Mouse (Mus musculus) bone marrow, adult 2 months (tissue): ENCODE measurements at regions not wholly inside any gene's neighbourhood (a gene's known extent, or its start where the extent isn't known, plus 50 kb on each side); places are given as distances from the start of the nearest gene placed in this dataset.

Source experiments
- H3K27ac ChIP-seq: fragments of 200-500 bp; 2 replicates; pipeline ENCODE4 v1.5.1; 2012; ENCODE audit warnings: low read depth, mild to moderate bottlenecking, control low read depth, inconsistent platforms, low read length; ENCODE audit not compliant: control insufficient read depth, poor library complexity, insufficient read depth
- H3K4me1 ChIP-seq: fragments of 200-500 bp; 2 replicates; pipeline ENCODE4 v1.6.1; 2011; ENCODE audit warnings: low read length; ENCODE audit not compliant: control insufficient read depth, insufficient read depth
- H3K4me3 ChIP-seq: fragments of 200-500 bp; replicated peaks from 2 replicates; pipeline ENCODE3; 2011; ENCODE audit warnings: mild to moderate bottlenecking, low read depth, low read length, control low read depth; ENCODE audit not compliant: control insufficient read depth
- CTCF ChIP-seq: fragments of 200-500 bp; IDR thresholded peaks from 2 replicates; pipeline ENCODE4 v1.5.1; 2011; ENCODE audit warnings: low read length, control low read depth; ENCODE audit not compliant: control insufficient read depth, insufficient read depth
- POLR2A ChIP-seq: fragments of 200-500 bp; IDR thresholded peaks from 2 replicates; pipeline ENCODE4 v1.6.1; 2011; ENCODE audit warnings: low read depth, mild to moderate bottlenecking, control low read depth, low read length, borderline replicate concordance; ENCODE audit not compliant: control insufficient read depth
- WGBS: fragments of 180-500 bp; shearing (Covaris S2); methylation state at CpG from one replicate; pipeline ENCODE4 v1.1.7; 2018; 5-methylcytosine and 5-hydroxymethylcytosine counted together

DNA sequence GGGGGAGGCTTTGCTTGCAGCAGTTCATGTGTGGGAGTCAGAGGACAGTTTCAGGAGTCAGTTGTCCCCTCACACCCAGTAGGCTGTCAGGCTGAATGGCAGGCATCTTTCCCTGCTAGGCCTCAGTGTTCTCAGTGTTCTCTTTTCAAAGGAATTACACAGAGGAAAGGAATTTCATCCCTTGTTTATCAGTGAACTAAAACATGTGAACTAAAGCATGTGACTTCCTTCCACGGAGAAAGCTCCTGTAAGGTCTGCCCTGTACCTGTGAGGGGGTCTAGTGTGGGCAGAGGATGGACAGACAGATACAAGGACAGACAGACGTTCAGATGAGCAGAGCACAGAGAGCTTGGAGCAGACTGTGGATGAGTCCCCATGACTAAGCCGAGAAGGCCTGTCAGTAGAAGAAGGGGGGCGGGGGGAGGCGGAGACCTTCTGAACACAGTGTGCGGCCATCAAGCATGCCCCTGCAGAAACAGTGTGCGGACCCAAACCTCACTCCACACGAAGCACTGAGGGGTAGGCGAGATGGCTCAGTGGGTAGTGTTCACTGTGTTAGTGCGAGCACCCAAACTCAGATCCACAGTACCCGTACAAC, 111.1 kb upstream of the Tmem189 start:
- Histone ChIP-seq H3K4me3 (no peak overlapping the region), H3K27ac (no peak overlapping the region), H3K4me1 (peaks cover 9% of the 10 kb centered on the region)
- TF ChIP-seq CTCF (no peak), POLR2A (no peak)
- 74% methylated on average over 11 of the region's 11 CpGs for WGBS

DNA sequence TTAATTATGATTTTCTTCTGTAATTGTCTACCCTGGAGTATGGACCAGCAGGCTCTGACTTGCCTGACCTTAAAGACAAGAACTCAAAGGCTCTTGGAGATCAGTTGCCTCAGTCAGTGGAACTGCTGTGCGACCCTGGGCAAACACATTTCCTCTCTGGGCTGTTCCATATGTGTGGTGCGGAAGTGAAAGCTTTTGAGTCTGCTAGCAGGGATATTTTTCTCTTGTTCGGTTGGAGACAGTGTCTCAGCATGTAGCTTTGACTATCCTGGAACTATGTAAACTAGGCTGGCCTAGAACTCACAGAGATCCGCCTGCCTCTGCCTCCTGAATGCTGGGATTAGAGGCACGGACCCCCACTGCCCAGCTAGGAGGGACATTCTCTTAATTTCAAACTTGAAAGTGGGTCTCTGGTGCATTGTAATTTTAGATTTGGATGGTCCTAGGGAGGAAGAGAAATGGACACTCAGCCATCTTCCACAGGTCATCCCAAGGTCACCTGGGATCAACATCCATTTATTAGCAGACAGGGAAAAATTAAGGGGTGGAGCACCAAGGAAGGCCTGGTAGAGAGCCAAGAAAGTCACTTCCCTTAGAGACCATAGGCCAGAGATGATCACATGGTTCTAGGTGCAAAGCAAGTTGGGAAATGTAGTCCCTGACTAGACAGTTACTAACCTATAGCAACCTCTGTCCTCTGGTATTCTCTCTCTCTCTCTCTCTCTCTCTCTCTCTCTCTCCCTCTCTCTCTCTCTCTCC, 110.2 kb upstream of the Tmem189 start:
- H3K4me3 ChIP-seq = no peak overlapping the region
- WGBS = 72% methylated on average over 5 of the region's 5 CpGs
- H3K27ac ChIP-seq = no peak overlapping the region
- TF ChIP-seq POLR2A = no peak
- no peak for TF ChIP-seq CTCF
- H3K4me1 ChIP-seq = peaks cover 5% of the 10 kb centered on the region

DNA sequence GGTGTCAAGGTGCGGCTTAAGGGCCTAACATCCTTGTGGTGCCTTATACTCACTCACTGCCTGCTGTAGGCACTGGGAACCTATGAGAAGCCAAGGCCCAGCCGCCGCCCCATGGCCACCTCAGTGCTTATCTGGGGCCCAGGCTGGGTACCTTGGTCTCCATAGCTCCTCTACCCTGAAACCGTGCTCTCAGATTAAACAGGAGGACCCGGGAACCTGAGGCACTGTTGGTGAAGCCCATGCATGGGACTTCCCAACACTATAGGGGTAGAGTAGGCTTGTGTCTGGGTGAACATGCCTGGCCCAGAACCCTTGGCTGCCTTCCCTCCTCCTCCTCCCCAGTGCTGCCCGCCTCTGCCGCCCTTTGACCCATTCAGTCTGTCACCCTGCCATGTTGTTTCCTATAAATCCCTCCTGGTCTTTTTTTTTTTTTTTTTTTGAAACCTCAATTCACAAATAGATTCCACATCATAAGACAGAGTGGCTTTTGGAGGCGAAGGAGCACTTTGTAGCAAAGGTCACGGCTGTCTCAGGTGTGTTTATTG, 109.4 kb upstream of the Tmem189 start:
- Histone ChIP-seq H3K27ac (no peak overlapping the region), H3K4me3 (no peak overlapping the region), H3K4me1 (peaks cover 2% of the 10 kb centered on the region; the same call in 1 of the 2 replicates)
- 78% methylated on average over 9 of the region's 9 CpGs for WGBS
- TF ChIP-seq CTCF (no peak), POLR2A (no peak)

DNA sequence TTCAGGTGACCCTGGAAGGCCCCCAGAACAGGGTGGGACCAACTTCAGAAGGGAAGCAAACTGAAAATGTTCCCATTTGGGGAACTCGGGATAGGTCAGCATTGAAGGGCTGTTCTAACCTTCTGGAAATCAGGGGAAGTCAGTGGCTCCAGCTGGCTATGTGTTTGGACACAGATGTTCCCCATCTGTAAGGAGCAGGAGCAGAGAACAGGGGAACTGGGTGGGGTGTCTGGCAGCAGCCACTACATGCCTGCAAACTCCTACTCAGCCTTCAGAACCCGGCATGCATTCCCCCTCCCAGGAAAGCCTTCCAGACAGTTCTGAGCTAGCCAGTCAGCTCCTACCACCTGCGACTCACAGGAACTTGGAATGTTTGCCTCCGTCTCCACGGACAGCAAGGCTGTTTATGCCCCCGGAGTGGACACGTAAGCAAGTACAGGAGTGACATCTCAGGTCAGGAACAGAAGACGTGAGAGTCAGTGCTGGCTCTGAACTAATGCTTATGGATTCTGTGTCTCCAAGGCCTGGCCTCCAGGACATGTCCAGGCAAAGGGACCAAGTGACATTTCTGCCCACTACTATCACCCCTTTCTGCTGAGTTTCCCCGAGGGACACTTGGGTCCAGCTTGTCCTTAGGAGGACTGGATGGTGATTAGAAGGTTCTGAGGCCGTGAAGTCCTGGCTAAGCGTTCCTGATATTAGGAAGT, 108.6 kb upstream of the Tmem189 start:
- no peak overlapping the region for H3K4me3 ChIP-seq
- H3K27ac ChIP-seq = no peak overlapping the region
- TF ChIP-seq CTCF = no peak
- no peak for TF ChIP-seq POLR2A
- no peaks in the 10 kb centered on the region; the same call in 1 of the 2 replicates for H3K4me1 ChIP-seq
- 83% methylated on average over 11 of the region's 11 CpGs for WGBS

DNA sequence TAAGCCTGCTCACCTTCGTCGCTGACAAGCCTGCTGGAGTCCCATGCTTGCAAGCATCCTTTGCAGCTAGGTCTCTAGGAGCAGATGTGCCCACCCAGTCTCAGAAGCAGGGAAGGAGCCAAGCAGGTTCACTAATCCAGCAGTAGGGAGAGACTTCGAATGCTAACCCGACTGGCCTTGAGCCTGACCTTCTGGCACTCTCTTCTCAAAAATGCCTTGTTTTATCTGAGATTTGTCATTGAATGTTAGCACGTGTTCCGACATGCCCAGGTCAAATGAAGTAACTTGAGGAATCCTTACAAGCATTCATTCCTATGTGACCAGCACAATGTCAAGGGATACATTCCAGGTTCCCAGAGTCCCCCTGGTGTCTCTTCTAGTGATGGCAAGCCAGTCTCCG, 105.9 kb upstream of the Tmem189 start:
- WGBS = 82% methylated on average over 7 of the region's 7 CpGs
- Histone ChIP-seq H3K4me1 (no peaks in the 10 kb centered on the region; the same call in 1 of the 2 replicates), H3K27ac (no peak overlapping the region), H3K4me3 (no peak overlapping the region)
- TF ChIP-seq CTCF (no peak), POLR2A (no peak)

DNA sequence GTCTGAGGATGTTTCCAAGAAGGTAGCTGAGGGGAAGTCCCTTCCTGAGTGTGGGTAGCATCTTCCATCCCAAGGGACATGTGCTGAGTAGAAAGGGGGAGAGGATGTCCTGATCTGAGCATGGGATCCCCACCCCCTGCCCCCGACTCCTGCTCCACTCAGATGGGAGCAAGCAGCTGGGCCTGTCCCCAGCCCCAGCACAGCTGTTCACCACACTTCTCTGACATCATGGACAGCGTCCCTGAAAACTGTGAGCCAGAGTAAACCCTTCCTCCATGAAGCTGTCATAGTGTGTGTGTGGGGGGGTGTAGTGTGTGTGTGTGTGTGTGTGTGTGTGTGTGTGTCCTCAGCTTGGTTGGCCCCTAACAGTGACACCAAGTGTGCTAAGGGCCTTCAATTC, 104.3 kb upstream of the Tmem189 start:
- H3K4me3 ChIP-seq = no peak overlapping the region
- no peaks in the 10 kb centered on the region; the same call in 1 of the 2 replicates for H3K4me1 ChIP-seq
- TF ChIP-seq POLR2A = no peak
- TF ChIP-seq CTCF = no peak
- no peak overlapping the region for H3K27ac ChIP-seq
- WGBS = 76% methylated on average over 2 of the region's 2 CpGs

DNA sequence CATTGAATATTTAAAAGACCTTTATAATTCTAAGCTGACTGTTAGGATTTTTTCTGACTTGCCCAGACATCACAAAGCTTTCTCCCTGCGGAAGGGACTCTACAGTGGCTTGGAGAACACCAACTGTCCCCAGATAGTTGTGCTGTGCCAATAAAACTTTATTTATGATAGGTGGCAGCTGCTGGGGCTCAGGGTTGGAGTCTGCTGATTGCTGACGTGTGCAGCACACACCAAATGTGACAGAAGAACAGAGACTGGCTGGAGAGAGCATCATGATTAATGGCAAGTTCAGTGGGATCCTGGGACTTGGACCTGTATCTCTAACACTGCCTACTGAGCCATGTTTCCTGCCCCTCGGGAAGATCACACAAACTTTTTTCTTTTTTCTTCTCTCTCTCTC, 103.1 kb upstream of the Tmem189 start:
- Histone ChIP-seq H3K4me3 (no peak overlapping the region), H3K4me1 (no peaks in the 10 kb centered on the region; the same call in 1 of the 2 replicates), H3K27ac (no peak overlapping the region)
- 67% methylated on average over 3 of the region's 3 CpGs for WGBS
- TF ChIP-seq CTCF = no peak
- TF ChIP-seq POLR2A = no peak

DNA sequence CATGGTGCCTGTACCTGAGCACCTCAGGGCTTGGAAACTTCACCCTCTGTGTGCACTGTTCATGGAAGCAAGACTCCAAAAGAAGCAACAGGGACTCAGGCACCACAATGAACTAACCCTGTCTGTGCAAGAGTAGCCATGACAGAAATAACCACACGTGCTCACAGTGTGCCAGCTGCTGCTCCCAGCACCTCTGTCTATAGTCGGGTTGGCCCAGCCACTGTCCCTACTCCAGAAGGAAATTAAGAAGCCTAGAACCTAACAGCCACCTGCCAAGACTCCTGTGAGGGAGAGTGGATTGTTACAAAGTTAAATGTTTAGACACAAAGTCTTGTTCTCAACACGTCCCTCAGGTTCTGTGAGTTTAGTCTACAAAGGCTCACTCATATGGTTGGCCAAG, 102.7 kb upstream of the Tmem189 start:
- Histone ChIP-seq H3K4me3 (no peak overlapping the region), H3K27ac (no peak overlapping the region), H3K4me1 (no peaks in the 10 kb centered on the region; the same call in 1 of the 2 replicates)
- 60% methylated on average over 3 of the region's 3 CpGs for WGBS
- TF ChIP-seq CTCF (no peak), POLR2A (no peak)

DNA sequence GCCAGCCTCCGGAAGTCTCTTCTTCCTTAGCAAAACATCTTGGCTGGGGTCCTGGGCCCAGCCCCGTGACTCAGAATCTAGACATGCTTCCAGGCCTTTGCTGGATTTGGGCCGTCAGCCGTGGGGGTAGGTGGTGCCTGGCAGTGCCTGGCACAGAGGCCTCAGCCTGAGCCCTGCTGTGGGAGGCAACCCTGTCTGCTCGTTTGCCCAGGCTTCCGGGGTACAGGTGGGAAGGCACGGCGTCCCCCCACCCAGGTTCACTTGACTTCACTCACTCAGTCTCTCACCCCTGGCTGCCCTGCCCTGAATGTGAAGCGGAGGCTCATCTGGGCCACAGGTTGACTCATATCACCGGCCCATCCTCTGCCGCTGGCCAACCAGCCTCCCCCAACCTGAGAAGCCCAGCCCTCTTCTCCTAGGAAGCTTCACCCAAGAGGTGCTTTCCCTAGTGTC, 99.9 kb upstream of the Tmem189 start:
- 83% methylated on average over 11 of the region's 11 CpGs for WGBS
- no peaks in the 10 kb centered on the region; the same call in 1 of the 2 replicates for H3K4me1 ChIP-seq
- TF ChIP-seq POLR2A (no peak), CTCF (no peak)
- no peak overlapping the region for H3K4me3 ChIP-seq
- no peak overlapping the region for H3K27ac ChIP-seq
